Mouse (Mus musculus): ENCODE measurements around the gene Abraxas1.

Abraxas1 gene

DNA sequence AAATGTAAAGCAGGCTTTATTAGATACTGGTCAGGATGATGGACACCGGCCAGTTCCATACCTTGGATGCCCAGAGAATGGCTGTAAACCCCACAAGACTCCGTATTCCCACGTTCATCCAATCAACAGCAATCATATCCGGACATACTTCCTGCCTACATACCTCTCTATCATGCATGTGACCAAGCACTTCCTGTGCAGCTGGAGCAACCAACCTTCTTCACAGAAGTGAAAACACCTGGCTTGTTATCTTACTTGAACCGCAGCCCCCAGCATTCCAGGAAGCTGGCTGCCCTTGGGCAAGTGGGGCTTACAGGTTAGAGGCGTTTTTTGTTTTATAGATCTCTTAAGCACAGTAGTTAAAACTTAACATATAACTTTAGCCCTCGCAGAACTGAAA is 2.1 kb upstream of the Abraxas1 start:
- no peak for DNase-seq (ENCODE audit: low spot score in 2 of 2)

DNA sequence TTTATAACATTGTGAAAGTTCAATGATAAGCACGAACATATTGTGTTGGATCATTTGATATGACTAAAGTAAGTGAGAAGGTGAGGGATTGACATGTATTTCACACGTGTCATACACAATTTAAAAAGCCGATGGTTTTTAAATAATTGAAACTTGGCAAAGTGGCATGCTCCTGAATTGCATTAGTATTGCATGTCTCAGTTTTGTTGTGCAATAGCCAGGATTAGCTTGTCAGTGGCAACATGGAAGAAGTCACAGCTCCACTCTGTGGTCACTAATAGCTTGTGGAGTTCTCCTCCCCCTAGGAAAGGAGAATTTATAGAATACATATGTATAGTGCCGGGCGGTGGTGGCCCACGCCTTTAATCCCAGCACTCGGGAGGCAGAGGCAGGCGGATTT is 610 bp upstream of the Abraxas1 start:
- no peak for DNase-seq (ENCODE audit: low spot score in 2 of 2)

DNA sequence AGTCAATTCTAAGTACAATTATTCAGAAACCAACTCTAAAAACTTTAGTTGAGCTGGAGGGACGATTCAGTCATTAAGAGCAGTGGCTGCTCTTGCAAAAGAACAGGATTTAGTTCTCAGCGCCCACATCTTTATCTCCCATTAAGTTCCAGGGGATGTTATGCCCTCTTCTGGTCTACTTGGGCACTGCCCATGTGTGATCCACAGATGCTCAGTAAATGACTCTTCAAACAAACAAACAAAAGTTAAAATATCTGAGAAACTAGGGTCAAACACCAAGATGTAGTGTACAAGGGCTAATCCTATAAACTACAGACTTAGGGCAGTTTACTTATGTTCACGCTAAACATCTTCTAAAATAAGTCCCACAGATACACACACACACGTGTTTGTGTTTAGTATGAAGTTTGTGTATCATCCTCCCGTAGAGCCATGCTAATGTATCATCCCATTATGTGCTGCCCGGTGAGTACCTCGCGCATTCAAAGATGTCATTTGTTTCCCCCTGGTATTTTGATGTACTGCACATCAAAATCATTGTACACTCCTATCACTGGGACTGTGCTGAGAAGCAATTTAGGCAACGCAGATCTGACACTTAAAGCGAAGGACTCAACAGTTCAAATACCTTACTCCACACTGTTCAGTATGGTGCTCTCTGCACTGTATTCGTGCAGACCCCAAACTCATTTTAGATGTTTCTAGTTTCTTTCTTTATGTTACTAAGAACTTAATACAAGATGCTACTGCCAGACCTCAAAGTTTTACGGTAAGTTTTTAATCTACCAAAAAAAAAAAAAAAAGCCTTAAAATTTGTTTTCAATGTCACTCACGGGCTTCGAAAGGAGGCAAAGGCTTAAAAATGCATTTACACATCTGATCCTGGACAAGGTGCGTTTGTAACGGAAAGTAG is 941 bp downstream of the Abraxas1 start:
- no peak for DNase-seq (ENCODE audit: low spot score in 2 of 2)

DNA sequence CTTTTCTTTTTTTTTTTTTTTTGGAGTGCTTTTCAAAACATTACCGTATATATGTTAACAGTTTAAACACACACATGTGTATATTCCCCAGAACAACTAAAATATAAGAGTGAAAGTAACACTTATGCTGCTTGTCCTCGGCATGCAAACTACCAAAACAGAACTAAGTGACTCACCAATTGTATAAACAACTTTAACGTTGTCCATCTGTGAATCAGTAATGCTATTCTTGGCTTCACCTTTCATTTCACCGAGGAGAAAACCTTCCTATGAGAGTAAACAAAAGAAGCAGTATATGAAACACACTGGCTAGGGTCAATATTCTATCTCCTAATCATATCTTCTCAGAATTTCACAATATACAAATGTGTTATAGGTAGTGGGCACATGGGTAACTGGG is 2.4 kb downstream of the Abraxas1 start:
- no peak for DNase-seq (ENCODE audit: low spot score in 2 of 2)

DNA sequence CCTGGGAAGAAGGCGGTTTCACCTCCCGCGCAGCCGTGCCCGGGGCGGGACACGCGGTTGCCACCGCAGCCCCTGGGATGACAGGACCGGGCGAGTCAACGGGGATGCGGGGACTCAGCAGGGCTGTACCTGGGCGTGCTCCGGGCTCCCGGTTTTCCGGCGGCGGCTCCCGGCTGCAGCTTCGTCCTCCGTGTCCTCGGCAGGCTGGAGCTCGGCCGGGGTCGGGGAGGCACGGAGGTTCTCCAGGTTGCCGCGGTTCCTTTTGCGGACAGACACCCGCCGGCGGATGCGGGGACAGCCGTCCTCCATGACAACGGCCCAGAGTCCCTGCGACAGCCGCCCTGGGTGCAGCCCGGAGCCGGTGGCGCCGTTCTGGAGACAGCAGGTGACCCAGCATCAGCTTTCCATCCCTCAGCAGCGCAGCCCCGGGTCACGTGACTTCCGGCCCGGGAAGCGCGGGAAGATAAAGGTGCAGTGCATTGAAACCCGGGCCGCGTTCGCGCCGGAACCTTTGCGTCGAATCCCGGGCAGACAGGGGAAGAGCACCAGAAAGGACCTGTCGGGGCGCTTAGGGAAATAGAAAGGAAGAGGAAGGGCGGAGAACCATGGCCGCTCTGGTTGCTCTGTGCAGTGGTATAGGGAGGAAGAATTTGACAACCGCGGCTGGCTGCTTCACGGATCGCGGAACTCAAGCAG is 22.5 kb downstream of the Abraxas1 start, which contains the start of the genes Helq and Mrps18c:
Gene Helq, minus strand, starts transcription at position 434 of the 696 bp plus-strand sequence.
Gene Mrps18c, plus strand, starts transcription at position 463 of the 696 bp plus-strand sequence.
- peak; percentile 86 to 91 for DNase-seq (ENCODE audit: low spot score in 2 of 2)

DNA sequence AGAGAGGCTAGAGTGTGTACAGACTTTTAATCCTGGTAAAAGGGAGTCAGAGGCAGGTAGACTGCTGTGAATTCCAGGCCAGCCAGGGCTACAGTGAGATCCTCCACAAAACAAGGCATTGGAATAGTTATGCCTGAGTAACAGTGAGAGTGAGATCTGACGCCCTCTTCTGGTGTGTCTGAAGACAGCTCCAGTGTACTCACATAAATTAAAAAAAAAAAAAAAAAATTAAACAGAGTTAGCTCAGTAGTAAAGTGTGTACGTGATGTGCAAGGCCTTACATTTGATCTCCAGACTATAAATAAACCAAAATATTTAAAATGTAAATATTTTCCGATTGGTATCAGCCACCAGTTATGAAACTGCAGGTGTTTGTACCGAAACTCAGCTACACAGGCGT is 26.7 kb downstream of the Abraxas1 start:
- no peak for DNase-seq (ENCODE audit: low spot score in 2 of 2)

DNA sequence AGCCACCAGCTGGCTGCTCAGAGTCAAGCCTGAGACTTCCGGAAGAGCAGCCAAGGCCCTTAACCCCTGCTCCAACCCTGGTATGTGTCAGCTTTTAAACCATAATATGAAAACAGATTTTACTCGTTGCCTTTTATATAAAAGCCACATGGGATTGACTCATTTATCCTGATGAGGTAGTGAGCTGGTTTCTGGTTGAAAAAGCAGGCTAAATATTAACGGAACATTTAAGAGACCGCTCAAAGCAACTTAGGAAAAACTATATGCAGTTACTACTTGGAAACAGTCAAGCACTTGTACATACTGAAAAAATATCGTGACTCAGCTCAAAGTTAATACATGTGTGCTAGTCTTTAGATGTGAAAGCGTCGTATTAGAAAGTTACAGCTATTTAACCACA is 28.5 kb downstream of the Abraxas1 start:
- no peak for DNase-seq (ENCODE audit: low spot score in 2 of 2)

DNA sequence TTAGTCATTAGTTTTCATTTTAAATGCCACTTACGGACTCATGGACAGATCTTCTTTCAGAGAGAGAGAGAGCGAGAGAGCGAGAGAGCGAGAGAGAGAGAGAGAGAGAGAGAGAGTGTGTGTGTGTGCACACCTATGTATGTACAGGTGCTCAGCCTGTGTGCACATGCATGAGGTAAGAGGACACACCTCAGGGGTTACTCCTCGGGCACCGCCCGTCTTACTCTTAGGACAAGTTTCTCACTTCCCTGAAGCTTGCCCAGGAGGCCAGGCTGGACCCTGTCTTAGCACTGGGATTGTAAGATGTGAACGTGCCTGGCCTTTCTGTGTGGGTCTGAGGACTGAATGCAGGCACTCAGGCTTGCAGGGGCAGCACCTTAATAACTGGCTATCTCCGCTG is 33.2 kb downstream of the Abraxas1 start:
- no peak for DNase-seq (ENCODE audit: low spot score in 2 of 2)

DNA sequence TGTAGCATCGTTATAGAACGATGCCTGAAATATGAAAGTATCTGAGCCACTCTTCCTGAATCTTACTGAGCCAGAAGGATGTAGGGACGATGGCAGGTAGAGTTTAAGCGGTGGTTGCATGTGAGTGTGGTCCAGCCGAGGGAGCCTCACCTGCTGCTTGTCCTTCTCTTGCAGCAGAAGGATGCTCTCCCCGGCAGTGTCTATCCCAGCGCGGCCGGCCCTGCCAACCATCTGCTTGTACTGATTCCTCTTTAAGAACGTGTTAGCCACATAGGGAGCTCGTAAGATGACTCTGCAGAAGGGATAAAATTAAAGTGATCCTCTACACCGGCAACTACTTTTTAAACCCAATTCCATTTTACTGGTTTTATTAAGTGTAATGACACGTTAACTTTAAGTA is 41.8 kb downstream of the Abraxas1 start:
- DNase-seq (ENCODE audit: low spot score in 2 of 2): no peak

DNA sequence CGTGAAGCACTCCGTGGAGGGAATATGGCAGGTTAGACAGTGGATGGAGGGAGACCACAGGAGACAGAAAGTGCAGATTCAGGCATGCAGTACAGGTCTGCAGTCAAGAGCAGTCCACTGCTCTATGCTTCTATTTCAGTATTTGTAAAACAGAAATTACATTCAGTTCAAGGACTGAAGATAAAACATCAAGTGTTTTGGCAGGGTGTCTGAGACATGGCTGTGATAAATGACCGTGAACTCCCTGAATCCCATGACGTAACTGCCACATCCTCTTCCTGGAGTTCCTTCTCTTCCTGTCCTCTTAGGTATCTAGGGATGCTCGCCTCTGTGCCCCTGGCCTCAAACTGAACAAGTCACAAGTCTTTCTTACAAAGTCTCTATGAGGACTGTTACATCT is 43.9 kb downstream of the Abraxas1 start:
- no peak for DNase-seq (ENCODE audit: low spot score in 2 of 2)

DNA sequence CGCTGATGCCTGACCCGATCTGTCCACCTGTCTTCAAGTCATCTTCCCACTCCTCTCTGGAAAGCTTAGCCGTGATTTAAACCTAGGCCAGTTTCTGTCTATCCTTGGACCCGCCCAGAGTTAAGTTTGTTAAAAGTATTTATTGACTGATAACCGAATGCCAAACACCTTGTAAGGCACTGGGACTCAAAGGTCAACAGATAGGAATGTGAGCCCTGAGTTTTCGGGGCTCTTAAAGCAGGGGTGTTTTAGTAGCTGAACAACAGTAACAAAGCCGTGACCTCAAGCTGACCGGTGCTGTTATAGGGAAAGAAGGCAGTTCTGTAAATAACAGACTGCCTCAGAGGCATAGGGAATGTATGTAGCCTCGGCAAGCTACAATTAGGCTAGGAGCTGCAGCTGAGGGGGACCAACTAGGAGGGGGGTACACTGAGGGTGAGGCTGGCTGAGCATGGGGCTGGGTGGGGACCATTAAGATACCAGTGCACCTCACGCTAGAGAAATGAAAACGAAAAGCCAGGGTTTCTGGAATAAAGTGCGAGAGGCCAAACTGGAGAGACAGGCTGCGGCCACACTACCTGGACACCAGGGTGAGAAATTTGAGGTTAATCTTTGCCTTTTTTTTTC is 44.9 kb downstream of the Abraxas1 start:
- no peak for DNase-seq (ENCODE audit: low spot score in 2 of 2)

DNA sequence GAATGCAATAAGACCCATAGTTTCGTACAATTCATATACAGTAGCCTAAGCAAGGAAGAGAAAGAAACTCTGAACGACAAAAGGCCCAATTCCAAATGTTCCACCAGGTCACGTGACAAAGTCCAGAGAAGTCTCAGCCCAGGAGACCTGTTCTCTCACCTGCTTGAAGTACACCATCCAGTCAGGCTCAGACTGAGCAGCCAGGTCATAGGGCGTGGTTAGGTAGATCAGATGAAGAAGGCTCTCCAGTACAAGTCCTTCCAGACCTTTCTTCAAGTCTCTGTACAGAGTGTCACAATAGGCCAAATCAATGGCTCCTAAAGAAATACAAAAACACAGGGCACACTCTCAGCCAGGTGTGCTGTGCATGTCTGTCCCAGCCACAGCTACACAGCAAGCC is 49.2 kb downstream of the Abraxas1 start:
- DNase-seq (ENCODE audit: low spot score in 2 of 2): no peak

DNA sequence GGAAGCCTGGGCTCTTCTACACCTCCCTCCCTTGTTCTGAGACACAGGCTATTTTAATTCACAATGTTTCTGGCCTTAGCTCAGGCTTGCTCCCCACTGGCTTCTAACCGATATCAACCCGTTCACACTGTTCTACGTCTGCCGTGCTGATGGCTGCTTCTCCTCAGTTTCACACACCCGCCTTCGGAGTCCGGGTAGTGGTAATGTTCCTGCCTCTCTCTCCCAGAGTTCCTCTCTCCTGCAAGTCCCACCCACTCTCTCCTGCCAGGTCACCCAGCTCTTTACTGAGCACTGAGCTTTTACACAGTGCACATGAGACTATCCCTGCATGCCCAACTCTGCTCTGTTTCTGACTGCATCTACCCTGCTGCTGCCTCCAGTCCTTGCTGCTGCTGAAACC is 54.7 kb downstream of the Abraxas1 start:
- no peak for DNase-seq (ENCODE audit: low spot score in 2 of 2)

DNA sequence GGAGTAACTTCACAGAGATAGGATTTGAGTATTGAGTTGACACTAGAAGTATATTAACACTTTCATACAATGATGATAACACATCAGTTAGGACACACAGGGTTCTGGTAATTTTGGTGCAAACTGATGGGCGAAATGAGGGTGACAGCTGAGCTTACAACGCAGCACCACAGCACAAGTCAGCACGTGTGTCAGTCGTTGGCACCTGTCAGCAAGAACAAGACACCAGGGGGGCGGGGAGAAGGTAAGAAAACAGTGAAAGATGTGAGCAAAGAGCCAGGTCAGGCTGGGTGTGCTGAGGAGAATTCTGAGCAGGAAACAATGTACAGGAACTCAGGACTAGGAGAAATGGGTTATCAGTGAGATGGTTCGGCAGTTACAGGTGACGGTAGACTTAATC is 59.0 kb downstream of the Abraxas1 start:
- DNase-seq (ENCODE audit: low spot score in 2 of 2): no peak

DNA sequence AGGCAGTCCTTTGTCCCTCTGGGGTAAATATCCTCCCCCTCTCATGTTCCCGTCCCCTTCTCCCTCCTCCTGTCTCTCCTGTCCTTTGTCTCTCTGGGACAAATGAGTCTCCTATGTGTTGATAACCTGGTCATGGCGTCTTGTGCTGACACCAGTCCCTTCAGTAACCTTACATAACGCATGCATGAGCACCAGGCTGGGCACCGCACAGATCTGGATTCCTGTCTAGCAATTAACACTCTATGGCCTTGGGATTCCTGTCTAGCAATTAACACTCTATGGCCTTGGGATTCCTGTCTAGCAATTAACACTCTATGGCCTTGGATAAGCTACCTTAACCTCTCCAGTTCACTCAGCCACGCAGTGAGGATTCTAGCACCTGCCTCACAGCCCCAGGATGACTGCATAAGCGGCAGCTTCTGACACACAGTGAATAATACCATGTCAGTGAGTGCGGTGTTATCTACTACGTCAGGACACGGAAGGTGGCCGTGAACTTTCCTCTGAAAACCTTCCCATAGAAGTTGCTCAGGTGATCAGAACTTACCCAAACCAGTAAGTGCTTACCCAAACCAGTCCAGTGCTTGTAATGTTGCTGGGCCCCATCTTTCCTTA is 60.6 kb downstream of the Abraxas1 start:
- DNase-seq (ENCODE audit: low spot score in 2 of 2): no peak

DNA sequence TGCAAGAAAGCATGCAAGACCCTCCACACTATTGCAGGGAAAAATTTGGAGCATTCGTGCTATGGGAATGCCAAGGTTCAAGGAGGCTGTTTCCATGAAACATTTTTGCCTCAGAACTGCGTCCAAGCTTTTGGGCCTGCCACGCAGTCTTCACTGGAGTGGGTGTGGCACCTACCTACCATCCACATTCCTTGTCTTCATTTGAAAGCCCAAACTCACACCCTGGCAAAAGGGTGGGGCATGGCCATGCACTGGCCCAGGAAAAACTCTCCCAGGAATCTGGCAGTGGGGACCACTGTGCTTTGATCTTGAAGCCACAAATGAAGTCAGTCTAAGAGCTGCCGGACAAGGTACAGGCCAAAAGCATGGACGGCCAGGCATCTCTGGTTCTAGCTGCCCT is 62.6 kb downstream of the Abraxas1 start:
- DNase-seq (ENCODE audit: low spot score in 2 of 2): no peak
